Mouse (Mus musculus) neural tube, embryonic 14.5 days (tissue): ENCODE measurements at regions not wholly inside any gene's neighbourhood (a gene's known extent, or its start where the extent isn't known, plus 50 kb on each side); places are given as distances from the start of the nearest gene placed in this dataset.

Experiments
- ATAC-seq: fragments of 200-750 bp; cut with Nextera tagmentation; 2 replicates; pipeline ENCODE4 v1.8.0; 2017; ENCODE audit warnings: low read depth, mild to moderate bottlenecking, moderate TSS enrichment, moderate library complexity
- H3K27ac ChIP-seq: fragments of 300-500 bp; sonication (generic); 2 replicates; pipeline ENCODE4 v1.5.1; 2014; ENCODE audit warnings: low read depth, mild to moderate bottlenecking, control low read depth, low read length, moderate library complexity, mixed read lengths
- H3K27me3 ChIP-seq: fragments of 300-500 bp; sonication (generic); 2 replicates; pipeline ENCODE4 v1.6.1; 2014; ENCODE audit warnings: low read length; ENCODE audit not compliant: control insufficient read depth, insufficient read depth
- H3K36me3 ChIP-seq: fragments of 300-500 bp; sonication (generic); 2 replicates; pipeline ENCODE4 v1.6.1; 2014; ENCODE audit warnings: low read length, mixed read lengths; ENCODE audit not compliant: control insufficient read depth, insufficient read depth
- H3K4me1 ChIP-seq: fragments of 300-500 bp; sonication (generic); 2 replicates; pipeline ENCODE4 v1.6.1; 2014; ENCODE audit warnings: low read length; ENCODE audit not compliant: control insufficient read depth, insufficient read depth
- H3K4me2 ChIP-seq: fragments of 300-500 bp; sonication (generic); 2 replicates; pipeline ENCODE4 v1.6.1; 2014; ENCODE audit warnings: mild to moderate bottlenecking, low read depth, low read length, control low read depth
- H3K4me3 ChIP-seq: fragments of 300-500 bp; sonication (generic); 2 replicates; pipeline ENCODE4 v1.5.1; 2014; ENCODE audit warnings: low read depth, low read length, control low read depth, mixed read lengths
- H3K9ac ChIP-seq: fragments of 300-500 bp; sonication (generic); replicated peaks from 2 replicates; pipeline ENCODE4 v1.6.1; 2014; ENCODE audit warnings: low read depth, mild to moderate bottlenecking, control low read depth, low read length, mixed read lengths
- H3K9me3 ChIP-seq: fragments of 300-500 bp; sonication (generic); 2 replicates; pipeline ENCODE4 v1.6.1; 2016; ENCODE audit warnings: low read length; ENCODE audit not compliant: control insufficient read depth
- WGBS: fragments of 180-500 bp; shearing (Covaris S2); extraction: QIAGEN DNeasy Blood & Tissue Kit; methylation state at CpG from one replicate; pipeline ENCODE4 v1.1.7; 2014; 5-methylcytosine and 5-hydroxymethylcytosine counted together

DNA sequence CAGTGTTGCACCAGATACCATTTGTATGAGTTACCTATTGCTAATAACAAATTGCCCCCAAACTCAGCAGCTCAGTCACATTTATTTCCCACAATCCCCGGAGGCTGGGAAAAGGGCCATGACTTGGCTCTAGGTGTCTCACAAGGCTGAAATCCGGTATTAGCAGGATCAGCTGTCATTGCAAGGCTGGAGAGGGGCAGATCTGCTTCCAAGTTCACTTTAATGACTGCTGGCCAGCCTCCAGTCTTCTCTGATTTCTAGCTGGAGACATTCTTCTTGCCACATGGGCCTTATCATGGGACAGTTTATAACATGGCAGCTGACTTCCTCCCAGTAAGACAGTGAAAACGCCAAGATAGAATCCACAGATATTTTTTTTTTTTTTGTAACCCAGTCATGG lies 276.1 kb upstream of the Cdh5 start:
- H3K4me1 ChIP-seq = no peaks in the 10 kb centered on the region
- no peak overlapping the region for H3K4me3 ChIP-seq
- no peaks in the 10 kb centered on the region for H3K36me3 ChIP-seq
- WGBS = 59% methylated on average over 3 of the region's 3 CpGs
- no peak overlapping the region for H3K4me2 ChIP-seq
- no peak overlapping the region for H3K27ac ChIP-seq
- ATAC-seq = no peak
- no peaks in the 10 kb centered on the region for H3K9me3 ChIP-seq
- H3K27me3 ChIP-seq = no peaks in the 10 kb centered on the region
- H3K9ac ChIP-seq = no peak overlapping the region

- H3K27ac ChIP-seq = no peak overlapping the region
- ATAC-seq = no peak
- H3K36me3 ChIP-seq = no peaks in the 10 kb centered on the region
- WGBS = 96% methylated on average over 3 of the region's 3 CpGs
- no peak overlapping the region for H3K9ac ChIP-seq
- no peak overlapping the region for H3K4me2 ChIP-seq
- no peak overlapping the region for H3K4me3 ChIP-seq
- H3K4me1 ChIP-seq = no peaks in the 10 kb centered on the region
- H3K27me3 ChIP-seq = no peaks in the 10 kb centered on the region
- no peaks in the 10 kb centered on the region for H3K9me3 ChIP-seq
Observed at GRCm38 (mm10) chr8:103830416-103830815, 271.0 kb upstream of the Cdh5 start.

- Histone ChIP-seq H3K27ac (no peak overlapping the region), H3K27me3 (no peaks in the 10 kb centered on the region), H3K9me3 (no peaks in the 10 kb centered on the region), H3K4me2 (no peak overlapping the region), H3K4me1 (no peaks in the 10 kb centered on the region), H3K4me3 (no peak overlapping the region), H3K9ac (no peak overlapping the region), H3K36me3 (no peaks in the 10 kb centered on the region)
- ATAC-seq = no peak
- WGBS = 95% methylated on average over 4 of the region's 4 CpGs
Observed at GRCm38 (mm10) chr8:103839990-103840389, 261.4 kb upstream of the Cdh5 start.

DNA sequence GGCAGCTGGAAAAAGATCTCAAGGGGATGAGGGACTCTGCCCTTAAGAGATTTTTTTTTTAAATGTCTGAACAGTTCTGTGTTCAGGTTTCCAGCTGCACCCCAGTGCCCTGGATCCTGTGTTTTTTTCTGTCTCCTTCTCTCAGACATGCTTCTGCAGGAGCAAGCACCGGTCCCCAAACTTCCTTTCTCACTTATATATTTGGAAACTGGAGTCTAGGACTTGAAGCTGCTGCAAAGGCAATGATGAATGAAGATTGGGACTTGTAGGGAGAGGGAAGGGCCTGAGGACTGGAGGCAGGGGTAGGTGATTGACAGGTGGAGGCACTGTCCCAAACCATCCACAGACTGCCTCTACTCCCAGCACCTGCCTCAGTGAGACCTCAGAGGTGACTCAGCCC lies 255.5 kb upstream of the Cdh5 start:
- Histone ChIP-seq H3K4me2 (no peak overlapping the region), H3K27me3 (no peaks in the 10 kb centered on the region), H3K9me3 (no peaks in the 10 kb centered on the region), H3K4me3 (no peak overlapping the region), H3K36me3 (no peaks in the 10 kb centered on the region), H3K27ac (no peak overlapping the region), H3K4me1 (no peaks in the 10 kb centered on the region), H3K9ac (no peak overlapping the region)
- WGBS = 93% methylated on average over 1 of the region's 1 CpGs
- ATAC-seq = no peak

GRCm38 (mm10) chr8:103846382-103846976 lies 254.9 kb upstream of the Cdh5 start:
- Histone ChIP-seq H3K9me3 (no peaks in the 10 kb centered on the region), H3K9ac (no peak overlapping the region), H3K4me2 (no peak overlapping the region), H3K4me3 (no peak overlapping the region), H3K27ac (no peak overlapping the region), H3K27me3 (no peaks in the 10 kb centered on the region), H3K4me1 (no peaks in the 10 kb centered on the region), H3K36me3 (no peaks in the 10 kb centered on the region)
- 58% methylated on average over 10 of the region's 10 CpGs for WGBS
- no peak for ATAC-seq

GRCm38 (mm10) chr8:103849785-103850184 lies 251.6 kb upstream of the Cdh5 start:
- 84% methylated on average over 2 of the region's 2 CpGs for WGBS
- no peak for ATAC-seq

DNA sequence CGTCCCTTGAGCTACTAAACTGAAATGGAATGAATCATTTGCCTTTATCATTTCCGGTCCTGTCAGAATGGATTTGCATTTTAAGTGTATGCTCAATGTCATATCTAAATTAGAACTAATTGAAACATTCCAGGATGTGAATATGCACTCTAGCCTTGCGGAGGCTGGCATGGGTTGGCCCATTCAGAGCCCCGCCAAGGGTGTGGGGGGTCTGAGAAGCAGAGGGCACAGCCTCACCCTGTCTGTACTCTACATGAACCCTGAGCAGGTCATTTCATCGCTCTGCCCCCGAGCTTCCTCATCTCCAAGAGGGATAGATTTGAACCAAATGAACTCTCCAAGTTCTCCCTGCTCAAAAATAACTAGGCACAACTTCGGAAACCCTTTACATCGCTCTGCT lies 250.1 kb upstream of the Cdh5 start:
- 83% methylated on average over 8 of the region's 8 CpGs for WGBS
- no peaks in the 10 kb centered on the region for H3K9me3 ChIP-seq
- no peak for ATAC-seq

More at GRCm38 (mm10) chr8:103849785-103850184, 251.6 kb upstream of the Cdh5 start:
- Histone ChIP-seq H3K9ac (no peak overlapping the region), H3K27ac (no peak overlapping the region), H3K4me2 (no peak overlapping the region), H3K4me1 (no peaks in the 10 kb centered on the region), H3K4me3 (no peak overlapping the region), H3K36me3 (no peaks in the 10 kb centered on the region), H3K9me3 (no peaks in the 10 kb centered on the region), H3K27me3 (no peaks in the 10 kb centered on the region)

DNA sequence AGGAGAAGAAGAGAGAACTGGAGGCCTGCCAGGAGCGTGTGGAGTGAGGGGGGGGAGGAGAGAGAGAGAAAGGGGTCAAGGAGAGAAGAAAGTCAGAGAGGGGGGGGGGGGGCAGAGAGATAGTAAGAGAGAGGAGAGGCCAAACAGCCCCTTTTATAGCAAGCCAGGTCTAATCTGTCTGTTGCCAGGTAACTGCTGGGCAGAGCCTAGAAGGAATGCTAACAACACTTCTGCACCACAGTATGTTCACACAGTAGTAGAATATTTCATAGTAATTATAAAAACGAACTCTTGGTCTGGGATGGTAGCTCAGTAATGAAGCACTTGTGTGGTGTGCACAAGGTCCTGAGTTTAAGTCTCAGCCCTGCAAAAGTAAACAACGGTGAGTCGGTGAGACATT lies 248.4 kb upstream of the Cdh5 start:
- H3K27me3 ChIP-seq = no peaks in the 10 kb centered on the region
- no peak overlapping the region for H3K27ac ChIP-seq
- WGBS = 82% methylated on average over 4 of the region's 4 CpGs
- no peak overlapping the region for H3K9ac ChIP-seq
- H3K4me1 ChIP-seq = no peaks in the 10 kb centered on the region
- no peaks in the 10 kb centered on the region for H3K9me3 ChIP-seq
- H3K36me3 ChIP-seq = no peaks in the 10 kb centered on the region
- H3K4me3 ChIP-seq = no peak overlapping the region
- ATAC-seq = no peak
- H3K4me2 ChIP-seq = no peak overlapping the region

More for the DNA sequence above, 250.1 kb upstream of the Cdh5 start:
- no peak overlapping the region for H3K4me2 ChIP-seq
- H3K9ac ChIP-seq = no peak overlapping the region
- H3K4me3 ChIP-seq = no peak overlapping the region
- no peak overlapping the region for H3K27ac ChIP-seq
- no peaks in the 10 kb centered on the region for H3K27me3 ChIP-seq
- no peaks in the 10 kb centered on the region for H3K36me3 ChIP-seq
- no peaks in the 10 kb centered on the region for H3K4me1 ChIP-seq

DNA sequence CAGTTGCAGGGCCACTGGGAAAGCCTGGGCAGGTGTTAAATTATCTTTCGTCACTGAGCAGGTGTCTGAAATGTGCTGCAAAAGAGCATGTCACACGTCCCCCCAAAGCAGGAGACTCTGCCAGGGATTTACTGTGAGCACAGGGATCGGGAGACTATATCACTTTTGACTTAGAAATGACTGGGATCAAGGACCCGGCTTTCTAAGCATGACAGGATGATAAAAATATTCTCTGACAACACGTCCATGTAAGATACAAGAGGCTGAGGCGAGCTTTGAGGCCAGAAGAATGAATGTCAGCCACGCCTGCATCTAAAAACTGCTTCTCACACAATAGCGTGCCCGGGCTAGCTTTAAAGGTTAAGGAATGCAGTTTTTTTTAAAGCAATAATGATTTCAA lies 246.1 kb upstream of the Cdh5 start:
- 75% methylated on average over 9 of the region's 9 CpGs for WGBS
- no peak overlapping the region for H3K27ac ChIP-seq
- no peaks in the 10 kb centered on the region for H3K27me3 ChIP-seq
- ATAC-seq = no peak
- no peaks in the 10 kb centered on the region for H3K36me3 ChIP-seq
- no peaks in the 10 kb centered on the region for H3K9me3 ChIP-seq
- H3K4me2 ChIP-seq = no peak overlapping the region
- H3K4me1 ChIP-seq = no peaks in the 10 kb centered on the region
- H3K4me3 ChIP-seq = no peak overlapping the region
- no peak overlapping the region for H3K9ac ChIP-seq
